Mouse (Mus musculus): ENCODE data around the gene Slc39a11. TPM values are rescaled to one million over a fixed set of nuclear protein-coding genes. Genes with fewer than 3 reads are reported as not detected.

The Slc39a11 gene
- polyA plus RNA-seq, 1 experiment, result 32.4 TPM

DNA sequence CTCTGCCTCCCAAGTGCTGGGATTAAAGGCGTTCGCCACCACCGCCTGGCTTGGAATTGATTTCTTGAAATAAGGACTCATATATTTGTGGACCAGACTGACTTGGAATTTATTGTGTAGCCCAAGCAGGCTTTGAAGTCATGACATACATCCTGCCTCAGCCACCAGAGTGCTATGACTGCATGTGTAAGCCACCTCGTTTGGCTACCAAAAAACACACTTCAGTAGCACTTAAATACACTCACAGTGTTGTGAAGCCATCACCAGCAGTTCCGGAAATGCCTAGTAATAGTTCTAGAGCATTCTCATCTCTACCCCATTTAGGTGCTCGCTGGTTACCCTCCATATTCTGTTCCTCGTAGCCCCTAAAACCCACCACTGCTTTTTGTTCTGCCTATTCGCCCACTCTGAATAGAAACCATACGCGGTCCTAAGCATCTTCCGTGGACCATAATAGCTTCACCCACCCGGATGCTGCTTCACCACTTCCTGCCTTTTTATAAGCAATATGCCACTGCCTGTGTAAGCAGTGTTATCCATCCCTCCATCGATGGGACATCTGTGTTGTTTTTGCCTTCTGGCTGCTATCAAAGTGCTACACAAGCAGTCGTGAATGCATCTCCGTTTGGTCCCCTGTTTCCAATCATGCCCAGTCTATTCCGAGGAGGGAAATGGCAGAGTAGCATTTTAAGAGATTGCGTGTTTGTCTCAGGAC, 382.2 kb downstream of the Slc39a11 start:
- Histone ChIP-seq H3K27ac (ENCODE audit: insufficient read depth, low read depth, low read length) (no peak overlapping the region), H3K36me3 (ENCODE audit: control insufficient read depth, insufficient read depth, low read length) (no peaks in the 10 kb centered on the region), H3K4me1 (ENCODE audit: control insufficient read depth, insufficient read depth, insufficient read length, low read length) (peaks cover 2% of the 10 kb centered on the region; the same call in 1 of the 2 replicates), H3K4me3 (ENCODE audit: low read depth, low read length) (no peak overlapping the region), H3K27me3 (ENCODE audit: control insufficient read depth, insufficient read depth, low read length) (no peaks in the 10 kb centered on the region)
- TF ChIP-seq CTCF (IDR thresholded peaks at IDR 0.05; ENCODE audit: extremely low read depth, insufficient read length, insufficient replicate concordance, low read depth, low read length), result no peak
- TF ChIP-seq POLR2A (IDR thresholded peaks at IDR 0.05; ENCODE audit: low read depth, low read length), result no peak
- WGBS, result 88% methylated on average over 17 of the region's 17 CpGs

DNA sequence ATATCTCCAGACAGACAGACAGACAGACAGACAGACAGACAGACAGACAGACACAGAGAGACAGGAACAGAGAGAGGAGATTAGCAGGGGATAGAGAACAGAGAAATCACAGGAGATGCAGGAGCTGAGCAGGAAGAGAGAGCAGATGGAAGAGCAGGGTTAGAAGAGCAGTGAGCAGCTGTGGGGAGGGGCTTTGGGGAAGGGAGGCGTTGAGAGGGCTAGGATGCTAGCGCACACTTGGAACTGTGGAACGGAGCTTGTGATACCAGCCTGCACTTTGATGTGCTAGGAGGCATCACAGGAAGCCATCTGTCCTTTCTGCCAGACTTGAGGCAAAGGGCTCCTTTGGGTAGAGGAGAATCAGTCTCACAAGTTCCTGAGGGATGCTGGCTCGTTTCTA, 383.2 kb downstream of the Slc39a11 start:
- Histone ChIP-seq H3K27ac (ENCODE audit: insufficient read depth, low read depth, low read length) (no peak overlapping the region), H3K27me3 (ENCODE audit: control insufficient read depth, insufficient read depth, low read length) (no peaks in the 10 kb centered on the region), H3K36me3 (ENCODE audit: control insufficient read depth, insufficient read depth, low read length) (no peaks in the 10 kb centered on the region), H3K4me1 (ENCODE audit: control insufficient read depth, insufficient read depth, insufficient read length, low read length) (peaks cover 2% of the 10 kb centered on the region; the same call in 1 of the 2 replicates), H3K4me3 (ENCODE audit: low read depth, low read length) (no peak overlapping the region)
- TF ChIP-seq CTCF (IDR thresholded peaks at IDR 0.05; ENCODE audit: extremely low read depth, insufficient read length, insufficient replicate concordance, low read depth, low read length) (no peak), POLR2A (IDR thresholded peaks at IDR 0.05; ENCODE audit: low read depth, low read length) (no peak)
- 78% methylated on average over 4 of the region's 4 CpGs for WGBS

DNA sequence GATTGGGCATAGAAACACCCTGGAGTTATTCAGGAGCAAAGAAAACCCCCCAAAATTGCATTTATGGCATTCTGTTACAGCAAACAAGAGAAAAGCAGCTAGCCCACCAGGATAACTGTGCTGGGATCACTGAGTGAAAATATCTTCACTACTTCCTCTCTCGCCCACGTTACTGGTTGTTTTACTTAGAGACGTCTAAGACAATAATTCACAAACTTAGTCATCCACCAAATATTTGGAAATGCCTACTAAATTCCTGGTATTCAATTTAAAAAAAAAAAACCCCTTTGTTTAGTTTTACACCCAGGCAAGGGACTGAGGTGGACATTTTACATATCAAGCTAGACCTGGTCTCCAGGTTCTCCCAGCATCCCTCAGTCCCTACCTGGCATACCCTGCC, 384.3 kb downstream of the Slc39a11 start:
- WGBS, result 77% methylated on average over 3 of the region's 3 CpGs
- Histone ChIP-seq H3K27me3 (ENCODE audit: control insufficient read depth, insufficient read depth, low read length) (no peaks in the 10 kb centered on the region), H3K4me1 (ENCODE audit: control insufficient read depth, insufficient read depth, insufficient read length, low read length) (peaks cover 2% of the 10 kb centered on the region; the same call in 1 of the 2 replicates), H3K4me3 (ENCODE audit: low read depth, low read length) (no peak overlapping the region), H3K36me3 (ENCODE audit: control insufficient read depth, insufficient read depth, low read length) (no peaks in the 10 kb centered on the region), H3K27ac (ENCODE audit: insufficient read depth, low read depth, low read length) (no peak overlapping the region)
- no peak for TF ChIP-seq CTCF (IDR thresholded peaks at IDR 0.05; ENCODE audit: extremely low read depth, insufficient read length, insufficient replicate concordance, low read depth, low read length)
- no peak for TF ChIP-seq POLR2A (IDR thresholded peaks at IDR 0.05; ENCODE audit: low read depth, low read length)

DNA sequence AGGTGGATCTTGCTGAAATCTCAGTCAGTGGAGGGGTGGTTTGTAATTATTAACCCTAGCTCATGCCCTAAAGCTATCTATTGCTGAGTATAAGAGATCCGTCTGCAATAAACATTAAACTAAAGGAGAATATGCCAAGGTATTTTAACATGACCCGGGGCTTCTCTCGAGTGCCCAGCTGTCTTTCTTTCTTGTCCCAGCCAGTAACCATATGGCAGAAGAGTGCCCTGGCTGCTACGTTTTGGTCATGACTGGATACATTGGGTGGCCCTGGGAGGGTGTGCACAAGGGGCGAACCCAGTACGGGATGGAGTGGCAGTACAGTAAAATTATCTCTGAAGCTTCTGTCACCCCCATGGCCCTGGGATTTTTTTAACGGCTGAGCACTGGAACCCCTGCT, 385.9 kb downstream of the Slc39a11 start:
- no peak overlapping the region for H3K27ac ChIP-seq (ENCODE audit: insufficient read depth, low read depth, low read length)
- peaks cover 11% of the 10 kb centered on the region for H3K4me1 ChIP-seq (ENCODE audit: control insufficient read depth, insufficient read depth, insufficient read length, low read length)
- 43% methylated on average over 7 of the region's 7 CpGs for WGBS
- TF ChIP-seq POLR2A (IDR thresholded peaks at IDR 0.05; ENCODE audit: low read depth, low read length) (no peak), CTCF (IDR thresholded peaks at IDR 0.05; ENCODE audit: extremely low read depth, insufficient read length, insufficient replicate concordance, low read depth, low read length) (no peak)
- no peaks in the 10 kb centered on the region for H3K36me3 ChIP-seq (ENCODE audit: control insufficient read depth, insufficient read depth, low read length)
- no peak overlapping the region for H3K4me3 ChIP-seq (ENCODE audit: low read depth, low read length)
- no peaks in the 10 kb centered on the region for H3K27me3 ChIP-seq (ENCODE audit: control insufficient read depth, insufficient read depth, low read length)

DNA sequence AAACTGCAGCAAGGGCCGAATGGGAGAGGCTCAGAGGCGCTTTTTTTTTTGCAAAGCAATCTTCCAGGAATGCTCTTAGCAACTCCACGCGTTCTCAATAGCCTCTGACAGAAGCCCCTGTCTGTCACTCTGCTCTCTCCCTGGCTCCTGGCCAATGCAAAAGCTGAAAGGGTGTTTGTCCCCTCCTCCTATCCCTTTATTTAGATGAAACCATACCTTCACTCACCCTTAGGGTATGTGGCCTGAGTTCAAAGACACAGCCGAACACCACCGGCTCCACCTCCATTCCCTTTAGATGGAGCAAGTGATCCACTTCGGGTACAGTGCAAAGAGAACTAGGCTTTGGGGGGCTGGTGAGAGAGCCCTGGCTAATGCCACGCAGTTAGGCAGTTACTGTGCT, 387.8 kb downstream of the Slc39a11 start:
- WGBS, result 68% methylated on average over 8 of the region's 8 CpGs
- H3K27ac ChIP-seq (ENCODE audit: insufficient read depth, low read depth, low read length), result no peak overlapping the region
- peaks cover 19% of the 10 kb centered on the region for H3K4me1 ChIP-seq (ENCODE audit: control insufficient read depth, insufficient read depth, insufficient read length, low read length)
- TF ChIP-seq CTCF (IDR thresholded peaks at IDR 0.05; ENCODE audit: extremely low read depth, insufficient read length, insufficient replicate concordance, low read depth, low read length), result no peak
- TF ChIP-seq POLR2A (IDR thresholded peaks at IDR 0.05; ENCODE audit: low read depth, low read length), result no peak
- no peak overlapping the region for H3K4me3 ChIP-seq (ENCODE audit: low read depth, low read length)
- H3K27me3 ChIP-seq (ENCODE audit: control insufficient read depth, insufficient read depth, low read length), result no peaks in the 10 kb centered on the region
- H3K36me3 ChIP-seq (ENCODE audit: control insufficient read depth, insufficient read depth, low read length), result no peaks in the 10 kb centered on the region

DNA sequence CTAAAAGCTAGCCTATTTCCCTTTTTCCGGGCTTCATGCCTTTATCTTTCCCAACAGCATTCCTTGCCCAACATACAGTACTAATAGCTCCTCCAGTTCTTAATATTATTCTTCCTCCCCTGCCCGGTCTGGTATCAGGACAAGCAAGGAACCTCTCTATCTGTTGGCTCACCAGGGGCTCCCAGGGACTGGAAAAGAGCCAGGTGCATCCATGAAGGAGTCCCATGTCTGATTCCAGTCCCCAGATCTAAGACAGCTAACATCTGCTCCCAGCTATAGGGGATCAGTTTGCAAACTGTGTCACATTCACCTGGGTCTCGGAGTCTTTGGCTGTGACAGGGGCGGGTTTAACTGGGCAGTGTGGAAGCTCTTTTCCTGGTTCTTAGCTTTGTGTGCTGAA, 388.5 kb downstream of the Slc39a11 start:
- Histone ChIP-seq H3K4me1 (ENCODE audit: control insufficient read depth, insufficient read depth, insufficient read length, low read length) (peaks cover 19% of the 10 kb centered on the region), H3K36me3 (ENCODE audit: control insufficient read depth, insufficient read depth, low read length) (no peaks in the 10 kb centered on the region), H3K27ac (ENCODE audit: insufficient read depth, low read depth, low read length) (no peak overlapping the region), H3K27me3 (ENCODE audit: control insufficient read depth, insufficient read depth, low read length) (no peaks in the 10 kb centered on the region), H3K4me3 (ENCODE audit: low read depth, low read length) (no peak overlapping the region)
- 80% methylated on average over 4 of the region's 4 CpGs for WGBS
- TF ChIP-seq CTCF (IDR thresholded peaks at IDR 0.05; ENCODE audit: extremely low read depth, insufficient read length, insufficient replicate concordance, low read depth, low read length) (no peak), POLR2A (IDR thresholded peaks at IDR 0.05; ENCODE audit: low read depth, low read length) (no peak)

DNA sequence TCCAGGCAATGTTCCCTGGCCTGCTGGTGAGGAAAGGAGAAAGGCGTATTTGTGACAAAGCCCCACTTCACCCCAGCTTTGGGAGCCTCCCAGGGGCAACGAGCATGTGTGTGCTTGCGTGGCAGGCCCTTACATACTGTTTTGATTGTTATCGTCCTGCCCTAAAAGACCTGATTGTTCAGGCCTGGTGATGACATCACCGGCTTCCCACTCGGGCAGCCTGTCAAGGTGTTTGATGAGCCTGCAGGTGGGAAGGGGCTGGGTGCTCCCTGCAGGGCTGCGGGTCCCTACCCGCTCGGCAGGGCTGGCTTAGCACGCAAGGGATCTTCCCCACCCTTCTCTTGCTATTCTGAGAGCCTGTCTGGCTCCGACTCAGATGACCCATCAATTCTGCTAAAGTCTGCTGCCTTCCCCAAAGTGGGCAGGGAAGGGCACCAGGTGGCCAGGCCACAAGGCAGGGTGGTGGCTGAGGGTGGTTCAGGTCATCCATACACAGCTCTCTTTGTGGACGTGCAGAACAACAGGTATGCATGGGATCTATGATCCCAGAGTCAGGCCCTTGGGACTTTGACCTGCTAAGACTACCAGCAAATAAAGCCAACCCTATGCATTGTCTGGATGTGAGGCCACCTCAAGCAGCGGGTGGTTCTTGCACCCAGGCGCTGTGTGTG, 390.0 kb downstream of the Slc39a11 start:
- H3K27ac ChIP-seq (ENCODE audit: insufficient read depth, low read depth, low read length), result peak overlapping the region; percentile 48
- H3K27me3 ChIP-seq (ENCODE audit: control insufficient read depth, insufficient read depth, low read length), result no peaks in the 10 kb centered on the region
- TF ChIP-seq CTCF (IDR thresholded peaks at IDR 0.05; ENCODE audit: extremely low read depth, insufficient read length, insufficient replicate concordance, low read depth, low read length), result no peak
- TF ChIP-seq POLR2A (IDR thresholded peaks at IDR 0.05; ENCODE audit: low read depth, low read length), result no peak
- peaks cover 19% of the 10 kb centered on the region for H3K4me1 ChIP-seq (ENCODE audit: control insufficient read depth, insufficient read depth, insufficient read length, low read length)
- 36% methylated on average over 14 of the region's 14 CpGs for WGBS
- H3K4me3 ChIP-seq (ENCODE audit: low read depth, low read length), result no peak overlapping the region
- no peaks in the 10 kb centered on the region for H3K36me3 ChIP-seq (ENCODE audit: control insufficient read depth, insufficient read depth, low read length)

Measured in small intestine, adult 2 months (tissue).